Mouse (Mus musculus): Measurements from ENCODE around the gene Actbl2. TPM values are rescaled to one million over a fixed set of nuclear protein-coding genes. Genes with fewer than 3 reads are reported as not detected.

The Actbl2 gene
- total RNA-seq (2021) = not detected
- long read RNA-seq, experiment 1 = 0 reads
- long read RNA-seq, experiment 2 = 0 reads

DNA sequence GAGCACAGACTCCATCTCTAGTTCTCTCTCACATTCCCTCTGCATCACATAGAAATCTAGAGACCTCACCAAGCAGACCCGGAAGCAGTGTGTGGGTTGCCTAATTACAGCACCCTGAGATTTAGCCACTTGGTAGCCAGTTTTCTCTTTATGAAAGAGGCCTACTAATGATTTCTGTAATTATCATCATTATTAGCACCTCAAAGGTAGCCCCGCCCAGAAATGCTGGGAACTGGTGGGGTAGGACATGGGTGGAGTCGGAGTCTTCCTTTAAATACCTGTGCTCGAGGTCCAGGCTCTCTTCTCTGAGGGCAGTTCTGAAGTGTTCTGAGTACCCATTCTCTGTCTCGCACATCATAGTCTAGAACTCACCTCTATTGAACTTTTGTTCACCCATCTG lies at the start of gene Actbl2:
Gene Actbl2, plus strand, starts transcription at position 301 of the 400 bp plus-strand sequence.
- no peak for DNase-seq

DNA sequence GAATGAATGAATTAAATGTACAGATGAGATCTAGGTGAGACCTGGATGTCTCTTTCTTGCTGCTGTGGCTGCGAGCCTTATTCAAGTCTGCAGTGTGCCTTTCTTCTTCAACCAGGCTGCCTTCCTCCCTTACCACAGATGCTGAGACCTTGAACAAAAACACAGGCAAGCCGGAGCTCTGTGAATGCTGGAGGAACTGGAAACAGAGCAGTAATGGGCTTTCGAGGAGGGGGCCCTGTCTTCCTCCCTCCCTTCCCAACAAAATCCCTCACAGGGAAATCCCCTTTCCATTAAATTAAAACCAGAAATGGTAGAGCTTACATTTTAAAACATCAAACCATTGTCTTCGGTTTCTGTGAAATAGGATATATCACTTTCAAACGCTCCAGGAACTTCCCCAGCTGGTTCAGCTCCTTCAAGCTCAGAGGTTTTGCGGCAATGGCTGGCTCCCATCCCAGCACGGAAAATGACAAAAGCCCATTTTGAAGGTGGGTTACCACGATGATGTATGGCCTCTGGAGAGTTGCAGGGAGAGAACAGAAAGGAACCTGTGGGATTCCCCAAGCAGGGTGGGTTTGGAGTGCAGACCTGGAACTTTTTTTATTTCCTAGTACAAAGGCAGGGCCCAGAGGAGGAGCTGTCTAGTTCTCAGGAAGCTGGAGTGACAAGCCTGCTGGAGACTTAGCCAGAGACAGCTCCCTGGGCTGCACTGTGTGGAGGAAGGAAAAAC lies 44.0 kb upstream of the Actbl2 start:
- DNase-seq = no peak

- DNase-seq = no peak
Measured at GRCm38 (mm10) chr13:111228768-111229167, 26.0 kb upstream of the Actbl2 start.

DNA sequence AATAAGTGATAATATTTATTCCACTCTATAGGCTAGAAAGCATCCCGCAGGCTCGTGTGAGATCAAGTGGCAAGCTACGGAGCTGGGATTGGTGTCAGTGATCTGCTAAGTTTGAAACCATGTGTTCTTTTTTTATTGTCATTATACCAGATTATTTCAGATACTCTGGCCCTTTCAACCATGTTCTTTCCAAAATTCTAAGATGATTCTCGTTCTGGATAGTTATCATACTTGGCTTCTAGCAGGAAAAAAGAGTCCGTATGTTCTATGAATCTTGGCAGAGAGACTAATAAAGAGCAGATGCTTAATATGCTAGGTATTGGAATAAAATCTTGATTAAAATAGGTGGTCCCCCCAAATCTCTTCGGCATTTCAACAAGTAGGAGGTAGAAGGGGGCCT lies 25.3 kb upstream of the Actbl2 start:
- DNase-seq = no peak

DNA sequence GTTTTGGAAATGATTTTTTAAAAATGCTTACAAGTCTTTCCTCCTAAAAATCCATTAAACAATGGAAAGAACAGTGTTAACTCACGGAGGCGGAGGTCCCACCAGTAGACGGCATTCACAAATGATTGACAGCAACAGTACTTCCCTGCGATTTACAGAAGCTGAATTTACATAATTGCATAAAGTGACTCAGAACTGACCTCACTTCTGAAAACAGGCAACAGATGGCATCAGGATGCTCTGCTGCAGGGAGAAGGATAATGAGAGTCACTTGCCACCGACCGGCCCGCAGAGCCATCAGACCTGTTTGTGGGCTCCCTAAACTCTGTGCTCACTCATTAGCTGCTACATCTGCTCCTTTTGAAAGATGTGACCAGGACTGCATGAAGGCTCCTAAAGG lies 22.4 kb upstream of the Actbl2 start:
- no peak for DNase-seq

GRCm38 (mm10) chr13:111233356-111233755 lies 21.5 kb upstream of the Actbl2 start:
- DNase-seq = no peak

DNA sequence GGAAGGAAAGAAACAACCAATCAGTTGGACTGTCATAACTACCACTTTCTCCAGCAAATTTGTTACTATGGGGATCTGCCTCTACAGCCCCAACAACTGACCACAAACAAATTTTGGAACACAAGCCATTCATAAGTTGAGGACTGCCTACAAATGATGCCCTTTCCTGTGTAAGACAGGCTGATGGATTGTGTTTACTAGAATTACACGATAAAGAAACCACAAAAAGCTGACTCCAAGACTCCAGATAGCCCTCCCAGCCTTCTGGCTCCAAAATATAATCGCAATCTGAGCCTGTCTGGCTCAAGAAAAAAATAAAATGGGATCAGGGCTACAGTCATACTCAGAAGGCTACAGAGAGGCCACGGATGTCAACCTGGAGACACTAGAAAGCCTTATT lies 20.2 kb upstream of the Actbl2 start:
- DNase-seq = no peak

- DNase-seq = peak; percentile 20
Measured at GRCm38 (mm10) chr13:111235719-111236166, 19.1 kb upstream of the Actbl2 start.

GRCm38 (mm10) chr13:111236461-111236864 lies 18.4 kb upstream of the Actbl2 start:
- no peak for DNase-seq

DNA sequence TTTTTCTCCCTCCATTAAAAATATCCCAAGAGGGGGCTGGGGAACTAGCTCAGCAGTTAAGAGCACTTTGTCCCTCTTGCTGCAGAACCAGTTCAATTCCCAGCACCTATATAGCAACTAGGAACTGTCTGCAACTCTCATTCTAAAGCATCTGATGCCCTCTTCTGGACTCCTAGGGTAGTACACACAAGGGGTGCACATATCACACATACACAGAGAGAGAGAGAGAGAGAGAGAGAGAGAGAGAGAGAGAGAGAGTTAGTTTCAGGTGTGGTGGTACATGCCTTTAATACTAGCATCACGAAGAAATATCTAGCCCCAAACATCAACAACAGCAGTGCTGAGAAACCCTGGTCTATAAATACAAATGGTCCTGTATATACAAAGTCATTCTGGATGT lies 17.5 kb upstream of the Actbl2 start:
- no peak for DNase-seq

- no peak for DNase-seq
Measured at GRCm38 (mm10) chr13:111237865-111238465, 16.8 kb upstream of the Actbl2 start.

GRCm38 (mm10) chr13:111251106-111251505 lies 3.7 kb upstream of the Actbl2 start:
- DNase-seq = no peak

GRCm38 (mm10) chr13:111251795-111252194 lies 3.0 kb upstream of the Actbl2 start:
- DNase-seq = no peak

- DNase-seq = no peak
Measured at GRCm38 (mm10) chr13:111258016-111258415, 3.2 kb downstream of the Actbl2 start.

DNA sequence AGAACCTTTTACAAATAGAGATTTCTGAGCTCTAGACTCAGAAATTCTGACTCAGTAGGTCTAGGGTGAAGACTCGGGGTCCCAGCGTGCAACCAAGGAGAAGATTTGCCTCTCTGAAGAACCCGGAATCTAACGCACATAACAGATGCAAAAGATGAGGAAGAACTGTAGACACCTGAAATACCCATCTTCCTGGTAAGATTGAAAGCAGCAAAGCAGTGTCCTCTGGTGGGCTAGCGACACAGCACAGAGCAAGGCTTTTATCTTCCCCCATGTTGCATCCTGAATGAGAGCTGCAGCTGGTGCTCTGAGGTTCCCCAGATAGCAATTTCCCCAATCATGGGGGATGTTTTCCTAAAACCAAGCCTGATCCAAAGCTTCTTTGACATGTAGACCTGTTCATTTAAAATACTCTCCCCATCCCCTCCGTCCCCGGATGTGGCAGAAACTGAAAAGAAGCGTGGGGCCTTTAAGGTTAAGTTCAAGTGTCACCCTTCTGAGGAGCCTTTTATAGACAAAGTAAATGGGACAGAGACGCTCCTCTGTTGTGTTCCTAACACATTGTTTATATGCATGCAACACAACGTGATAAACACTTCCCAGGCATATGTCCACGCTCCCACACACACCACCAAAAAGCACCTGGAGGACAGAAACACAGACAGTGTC lies 3.7 kb downstream of the Actbl2 start:
- no peak for DNase-seq

DNA sequence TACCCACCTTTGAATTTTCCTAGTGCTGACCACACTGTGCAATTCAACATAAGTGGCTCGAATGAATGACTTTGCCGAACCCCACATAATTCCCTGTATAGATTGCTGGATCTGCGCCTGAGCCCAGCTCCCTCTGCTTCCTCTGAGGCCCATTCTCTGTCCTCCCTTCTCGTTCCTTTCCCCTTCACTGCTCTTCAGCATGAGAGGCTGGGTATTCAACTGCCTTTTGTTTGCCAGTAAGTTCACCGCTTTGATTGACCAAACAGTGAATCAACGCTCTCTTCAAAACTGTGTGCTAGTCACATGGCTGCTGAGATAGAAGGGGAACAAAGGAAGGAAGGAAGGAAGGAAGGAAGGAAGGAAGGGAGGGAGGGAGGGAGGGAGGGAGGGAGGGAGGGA lies 4.3 kb downstream of the Actbl2 start:
- DNase-seq = no peak

- DNase-seq = no peak
Measured at GRCm38 (mm10) chr13:111259711-111260110, 4.9 kb downstream of the Actbl2 start.

GRCm38 (mm10) chr13:111263186-111263585 lies 8.4 kb downstream of the Actbl2 start:
- no peak for DNase-seq

DNA sequence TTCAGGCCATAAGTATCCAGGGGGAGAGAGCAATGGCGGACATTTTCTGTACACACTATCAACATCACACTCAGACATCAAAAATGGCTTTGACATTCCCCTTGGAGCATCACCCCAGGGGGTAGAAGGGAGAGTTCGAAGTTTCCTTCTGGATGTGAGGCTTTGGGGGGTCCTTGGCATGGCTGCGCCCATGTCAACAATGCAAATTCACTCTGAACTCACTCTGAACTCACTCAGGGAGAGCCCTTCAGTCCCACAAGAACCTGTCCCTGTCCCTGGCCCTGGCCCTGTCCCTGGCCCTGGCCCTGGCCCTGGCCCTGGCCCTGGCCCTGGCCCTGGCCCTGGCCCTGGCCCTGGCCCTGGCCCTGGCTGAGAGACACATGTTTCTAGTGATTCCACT lies 8.9 kb downstream of the Actbl2 start:
- no peak for DNase-seq

GRCm38 (mm10) chr13:111265231-111266000 lies 10.6 kb downstream of the Actbl2 start:
- no peak for DNase-seq

- DNase-seq = no peak
Measured at GRCm38 (mm10) chr13:111266855-111267254, 12.0 kb downstream of the Actbl2 start.

GRCm38 (mm10) chr13:111268992-111269391 lies 14.2 kb downstream of the Actbl2 start:
- DNase-seq = no peak
